Mouse (Mus musculus) layer of hippocampus, adult 18-20 months (tissue): Measurements from ENCODE around the gene Psmd8. TPM values are rescaled to one million over a fixed set of nuclear protein-coding genes. Genes with fewer than 3 reads are reported as not detected.

ENCODE experiments used
- DNase-seq, 2 experiments: peaks; one replicate each; pipeline ENCODE4 v3.0.0; 2022; ENCODE audit warnings: low spot score in 2 of 2
- total RNA-seq, 2 experiments: library from RNA; stranded (reverse); gene quantifications; 2 replicates each; pipeline ENCODE4 v1.2.3; 2021

Psmd8 gene
- total RNA-seq, 2 experiments from 2014 or later, result 131 to 137 TPM

- DNase-seq, result no peak
Observed at GRCm38 (mm10) chr7:29170755-29171561, 9.5 kb downstream of the Psmd8 start.

- DNase-seq, result peak in 1 of 2 experiments; percentile 41
Observed at GRCm38 (mm10) chr7:29170066-29170754, 10.3 kb downstream of the Psmd8 start, which contains the start of the genes Ggn and Spred3. Ggn (plus strand) TSS chr7:29170210. Spred3 (minus strand) TSS chr7:29170411.

- peak; percentile 72 to 82 for DNase-seq
Observed at GRCm38 (mm10) chr7:29169231-29170065, 11.1 kb downstream of the Psmd8 start.

GRCm38 (mm10) chr7:29168791-29169230 lies 11.7 kb downstream of the Psmd8 start:
- DNase-seq, result peak in 1 of 2 experiments; percentile 32

GRCm38 (mm10) chr7:29168121-29168695 lies 12.3 kb downstream of the Psmd8 start:
- no peak for DNase-seq

- DNase-seq, result no peak
Observed at GRCm38 (mm10) chr7:29167656-29168055, 12.8 kb downstream of the Psmd8 start.

GRCm38 (mm10) chr7:29162750-29163525 lies 17.6 kb downstream of the Psmd8 start:
- DNase-seq, result no peak

- DNase-seq, result no peak
Observed at GRCm38 (mm10) chr7:29162294-29162693, 18.2 kb downstream of the Psmd8 start.

- DNase-seq, result no peak
Observed at GRCm38 (mm10) chr7:29158264-29158663, 22.2 kb downstream of the Psmd8 start.

GRCm38 (mm10) chr7:29155838-29156782 lies 24.4 kb downstream of the Psmd8 start, which contains the start of gene Fam98c:
Fam98c (minus strand) TSS chr7:29156234.
- peak; percentile 84 to 88 for DNase-seq

- peak; percentile 87 to 94 for DNase-seq
Observed at GRCm38 (mm10) chr7:29155196-29155837, 25.2 kb downstream of the Psmd8 start.

- DNase-seq, result no peak
Observed at GRCm38 (mm10) chr7:29154018-29154720, 26.3 kb downstream of the Psmd8 start.

- DNase-seq, result no peak
Observed at GRCm38 (mm10) chr7:29151486-29151885, 29.0 kb downstream of the Psmd8 start.

GRCm38 (mm10) chr7:29148771-29149170 lies 31.7 kb downstream of the Psmd8 start:
- no peak for DNase-seq

GRCm38 (mm10) chr7:29146625-29147367 lies 33.7 kb downstream of the Psmd8 start:
- no peak for DNase-seq

GRCm38 (mm10) chr7:29144006-29144405 lies 36.5 kb downstream of the Psmd8 start:
- DNase-seq, result no peak

- DNase-seq, result no peak
Observed at GRCm38 (mm10) chr7:29141416-29141815, 39.1 kb downstream of the Psmd8 start.
